Mouse (Mus musculus) fat pad, adult 2 months (tissue): Measurements from ENCODE around the gene Bsg.

Experiments used
- DNase-seq: peaks from one replicate; pipeline ENCODE4 v3.0.0-alpha.2; 2011; ENCODE audit warnings: low read depth, low spot score; ENCODE audit errors: extremely low read depth

The Bsg gene

DNA sequence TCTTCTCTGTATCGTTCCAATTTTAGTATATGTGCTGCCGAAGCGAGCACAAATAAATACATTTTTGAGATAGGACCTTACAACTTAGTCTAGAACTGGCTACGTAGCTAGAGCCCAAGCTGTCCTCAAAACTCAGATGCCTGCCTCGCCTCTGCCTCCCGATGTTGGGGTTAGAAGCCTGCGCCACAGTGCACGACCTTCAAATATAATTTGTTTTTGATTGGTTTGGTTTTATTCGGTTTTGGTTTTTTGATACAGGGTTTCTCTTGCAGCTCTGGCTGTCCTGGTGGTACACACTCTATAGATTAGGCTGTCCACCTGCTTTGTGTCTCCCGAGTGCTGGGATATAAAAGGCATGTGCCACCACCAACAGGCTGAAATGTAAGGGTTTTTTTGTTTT lies 750 bp upstream of the Bsg start:
- no peak for DNase-seq

DNA sequence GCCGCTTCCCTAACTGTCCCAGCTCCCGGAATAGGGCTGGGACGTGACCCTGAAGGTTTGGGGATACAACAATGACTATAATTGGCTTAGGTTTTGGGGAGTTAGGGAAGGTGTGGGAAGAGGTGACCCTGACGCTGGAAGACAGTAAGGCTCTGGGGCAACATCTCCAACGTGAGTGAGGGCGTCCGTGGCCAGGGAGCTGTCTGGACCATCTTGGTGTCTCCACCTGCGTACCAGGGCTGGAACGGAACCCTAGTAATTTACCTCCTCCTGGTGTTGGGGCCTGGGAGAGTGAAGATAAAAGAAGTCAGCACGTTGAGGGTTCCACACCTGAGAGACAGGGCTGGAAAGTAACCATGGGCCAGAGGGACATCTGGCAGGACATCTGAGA lies 674 bp downstream of the Bsg start:
- DNase-seq = no peak

DNA sequence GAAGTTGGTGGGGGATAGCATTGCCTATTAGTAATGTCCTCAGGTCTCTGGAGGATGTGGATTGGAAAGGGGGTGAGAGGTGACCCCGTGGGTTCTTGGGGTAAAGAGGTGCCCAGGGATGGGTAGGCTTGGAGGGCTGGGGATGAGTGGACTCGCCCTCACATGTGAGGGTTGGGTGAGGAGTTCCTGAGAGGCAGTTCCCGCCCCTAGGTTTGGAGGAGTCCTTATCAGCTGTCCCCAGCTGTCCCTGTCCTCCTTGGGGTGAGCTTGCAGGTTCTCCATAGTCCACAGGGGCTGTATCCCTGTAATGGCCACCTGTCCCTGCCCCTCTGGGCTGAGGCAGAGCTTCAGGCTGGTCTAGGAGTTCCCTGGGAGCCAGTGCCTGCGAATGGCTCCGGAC lies 1.7 kb downstream of the Bsg start:
- DNase-seq = no peak

DNA sequence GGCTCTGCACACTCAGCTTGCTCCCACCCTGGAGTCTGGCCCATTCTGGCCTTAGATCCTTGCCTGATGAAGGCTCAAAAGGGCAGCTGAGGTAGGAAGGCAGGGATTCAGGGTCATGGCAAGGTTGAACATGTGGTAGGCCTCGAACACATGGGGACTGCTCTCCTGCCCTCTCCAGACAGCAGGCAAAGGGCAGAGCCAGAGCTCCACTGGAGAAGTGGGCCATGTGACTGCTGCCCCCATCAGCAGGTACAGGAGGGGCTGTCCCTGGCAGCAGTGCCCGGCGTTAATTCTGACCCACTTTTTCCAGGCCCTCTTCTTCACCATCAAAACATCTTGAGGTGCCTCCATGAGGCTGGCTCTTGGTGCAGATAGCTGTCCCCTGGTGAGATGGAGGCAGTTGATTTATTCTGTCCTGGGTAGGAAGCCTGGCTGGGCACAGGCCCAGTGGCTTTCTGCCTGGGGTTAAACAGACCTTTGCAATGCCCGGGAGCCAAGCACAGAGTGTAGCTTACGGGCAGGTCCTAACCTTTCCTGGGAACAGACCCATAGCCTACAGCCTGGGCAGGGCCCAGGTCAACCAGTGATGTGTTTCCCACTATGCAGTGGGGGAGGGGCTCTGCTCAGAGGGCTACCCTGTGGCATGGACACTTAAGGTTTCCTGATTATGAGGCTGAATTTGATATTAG lies 2.3 kb downstream of the Bsg start:
- DNase-seq = no peak

DNA sequence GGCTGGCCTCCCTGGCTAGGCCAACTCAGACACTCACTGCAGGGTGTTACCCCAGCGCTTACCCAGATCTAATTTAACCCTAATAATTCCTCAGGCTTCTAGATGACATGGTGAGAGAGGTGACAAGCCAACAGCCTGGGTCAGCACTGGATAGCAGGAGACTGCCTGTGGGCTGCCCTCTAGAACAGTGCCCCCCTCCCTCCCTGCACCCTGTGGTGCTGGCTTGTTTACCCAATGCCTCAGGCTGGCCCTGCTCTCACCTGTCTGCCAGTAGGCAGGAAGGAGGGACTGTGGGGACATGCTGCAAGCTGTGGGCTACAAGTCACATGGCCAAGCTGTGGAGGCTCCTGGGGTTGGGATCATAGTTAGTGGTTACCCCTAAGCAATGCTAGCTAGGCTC lies 2.9 kb downstream of the Bsg start:
- DNase-seq = no peak

DNA sequence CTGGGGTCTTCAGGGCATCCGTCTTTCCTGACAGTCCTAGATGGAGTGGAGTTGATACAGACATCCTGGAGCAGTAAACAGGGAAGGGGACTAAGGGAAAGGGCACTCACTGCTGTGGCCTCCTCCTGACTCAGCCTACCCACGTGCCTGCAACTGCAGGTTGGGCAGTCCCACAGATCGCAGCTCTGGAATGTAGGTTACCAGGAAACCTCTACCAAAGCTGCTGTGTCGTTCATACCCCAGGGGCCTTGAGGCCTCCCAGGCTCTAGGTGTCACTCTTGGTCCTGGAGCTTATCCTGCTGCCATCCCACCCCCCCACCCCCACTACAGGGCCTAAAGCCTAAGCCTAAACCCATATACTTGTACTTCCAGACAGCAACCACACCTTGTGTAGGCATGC lies 3.5 kb downstream of the Bsg start:
- DNase-seq = no peak

DNA sequence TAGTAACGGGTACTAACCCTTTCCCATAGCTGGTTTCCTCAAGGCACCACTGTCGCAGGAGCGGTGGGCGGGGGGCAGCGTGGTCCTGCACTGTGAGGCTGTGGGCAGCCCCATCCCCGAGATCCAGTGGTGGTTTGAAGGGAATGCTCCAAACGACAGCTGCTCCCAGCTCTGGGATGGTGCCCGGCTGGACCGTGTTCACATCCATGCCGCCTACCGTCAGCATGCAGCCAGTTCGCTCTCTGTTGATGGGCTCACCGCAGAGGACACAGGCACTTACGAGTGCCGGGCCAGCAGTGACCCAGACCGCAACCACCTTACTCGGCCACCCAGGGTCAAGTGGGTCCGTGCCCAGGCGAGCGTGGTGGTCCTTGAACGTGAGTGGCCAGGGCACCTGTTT lies 4.4 kb downstream of the Bsg start:
- DNase-seq = no peak

DNA sequence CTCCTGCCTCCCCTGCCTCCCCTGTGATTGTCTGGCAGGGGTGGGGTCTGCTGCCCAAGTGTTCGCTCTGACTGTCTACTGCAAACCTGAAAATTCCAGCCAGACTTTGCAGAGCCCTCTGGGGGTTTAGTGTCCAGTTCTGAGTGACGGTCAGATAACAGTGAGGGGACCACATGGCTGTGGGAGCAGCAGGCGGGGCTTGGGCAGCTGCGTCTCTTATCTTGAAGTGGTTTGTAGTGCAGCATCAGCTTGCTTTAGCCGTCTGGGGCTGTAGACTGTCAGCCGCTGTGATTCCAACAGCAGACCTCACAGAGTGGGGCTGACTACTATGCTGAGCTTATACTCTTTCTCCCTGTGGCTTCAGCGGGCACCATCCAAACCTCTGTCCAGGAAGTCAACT lies 5.0 kb downstream of the Bsg start:
- DNase-seq = no peak

DNA sequence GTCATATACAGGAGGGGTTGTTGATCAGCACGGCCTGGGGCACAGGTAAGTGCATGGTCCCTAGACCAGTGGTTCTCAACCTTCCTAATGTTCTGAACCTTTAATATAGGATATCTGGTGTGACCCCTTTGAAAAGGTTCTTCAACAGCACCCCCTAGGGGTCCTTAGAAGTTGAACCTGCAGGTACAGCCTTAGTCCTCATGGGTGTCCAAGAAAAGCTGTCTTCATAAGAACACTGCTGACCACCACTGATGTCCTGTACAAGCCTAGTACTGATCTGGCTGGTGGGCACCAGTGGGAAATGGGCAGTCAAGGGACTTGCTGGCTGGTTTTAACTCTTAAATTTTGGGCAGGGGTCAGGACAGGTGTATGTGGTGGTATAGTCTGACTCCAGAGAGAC lies 7.7 kb downstream of the Bsg start:
- DNase-seq = no peak

DNA sequence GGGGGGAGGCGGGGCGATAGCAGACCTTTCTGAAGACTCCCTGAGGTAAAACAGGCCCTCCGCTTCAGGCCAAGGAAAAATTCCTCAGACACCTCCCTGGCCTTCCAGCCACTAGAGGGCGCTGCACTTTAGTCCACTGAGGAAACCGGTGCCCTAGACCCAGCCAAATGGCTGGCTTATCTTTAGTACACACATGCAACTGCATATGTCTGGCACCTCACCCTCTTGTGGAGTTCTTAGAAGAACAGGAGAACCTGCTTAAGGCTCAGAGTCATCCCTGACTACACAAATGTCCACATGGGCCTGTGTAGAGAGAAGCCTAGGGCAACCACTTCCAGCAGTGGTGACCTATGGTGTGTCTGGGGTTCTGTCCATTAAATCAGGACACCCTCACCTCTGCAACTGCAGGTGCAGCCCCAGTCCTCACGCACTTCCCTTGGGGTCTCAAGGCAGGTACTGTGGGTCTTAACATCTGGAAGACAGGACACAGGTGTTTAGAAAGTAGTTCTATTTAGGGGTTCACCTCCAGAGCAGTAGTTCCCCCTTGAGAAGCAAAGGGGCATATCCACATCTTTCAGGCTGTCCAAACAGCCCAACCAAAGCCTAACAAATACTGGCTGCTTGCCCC lies 8.3 kb downstream of the Bsg start:
- DNase-seq = no peak

DNA sequence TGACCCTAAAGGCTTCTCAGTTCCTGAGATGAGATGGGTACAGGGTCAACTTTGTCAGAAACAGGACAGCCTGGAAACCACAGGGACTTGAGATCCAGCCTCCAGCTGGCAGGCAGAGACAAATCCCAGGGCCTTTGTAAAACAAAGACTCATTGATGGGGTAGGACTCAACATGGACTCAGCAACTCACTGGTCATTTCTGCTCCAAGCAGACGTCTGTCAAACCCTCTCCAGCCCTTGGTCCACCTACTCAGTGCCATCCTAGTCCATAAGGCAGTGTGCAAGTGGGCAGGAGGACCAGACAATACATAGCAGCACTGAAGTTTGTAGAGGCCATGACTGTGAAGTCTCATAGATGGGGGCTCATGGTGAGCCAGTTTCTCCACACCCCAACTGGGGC lies 8.9 kb downstream of the Bsg start:
- DNase-seq = no peak

DNA sequence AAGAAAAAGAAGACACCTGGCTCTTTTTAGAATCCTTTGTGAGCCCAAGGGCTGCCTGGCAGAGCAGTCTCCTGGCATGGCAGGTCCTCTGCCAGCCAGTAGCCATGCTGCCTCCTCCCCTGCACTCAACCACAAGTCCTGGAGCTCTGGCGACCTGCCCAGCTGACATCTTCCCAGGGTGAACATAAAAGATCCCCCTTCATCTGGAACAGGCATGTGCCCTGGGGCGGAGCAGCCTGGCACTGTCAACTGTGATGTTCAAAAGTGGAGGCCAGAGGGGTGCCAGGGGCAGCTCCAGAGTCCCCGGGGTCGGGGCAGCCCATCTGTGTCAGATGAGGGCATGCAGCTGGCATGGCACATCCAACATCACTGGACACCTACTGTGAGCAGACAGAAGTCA lies 10.7 kb downstream of the Bsg start:
- no peak for DNase-seq

DNA sequence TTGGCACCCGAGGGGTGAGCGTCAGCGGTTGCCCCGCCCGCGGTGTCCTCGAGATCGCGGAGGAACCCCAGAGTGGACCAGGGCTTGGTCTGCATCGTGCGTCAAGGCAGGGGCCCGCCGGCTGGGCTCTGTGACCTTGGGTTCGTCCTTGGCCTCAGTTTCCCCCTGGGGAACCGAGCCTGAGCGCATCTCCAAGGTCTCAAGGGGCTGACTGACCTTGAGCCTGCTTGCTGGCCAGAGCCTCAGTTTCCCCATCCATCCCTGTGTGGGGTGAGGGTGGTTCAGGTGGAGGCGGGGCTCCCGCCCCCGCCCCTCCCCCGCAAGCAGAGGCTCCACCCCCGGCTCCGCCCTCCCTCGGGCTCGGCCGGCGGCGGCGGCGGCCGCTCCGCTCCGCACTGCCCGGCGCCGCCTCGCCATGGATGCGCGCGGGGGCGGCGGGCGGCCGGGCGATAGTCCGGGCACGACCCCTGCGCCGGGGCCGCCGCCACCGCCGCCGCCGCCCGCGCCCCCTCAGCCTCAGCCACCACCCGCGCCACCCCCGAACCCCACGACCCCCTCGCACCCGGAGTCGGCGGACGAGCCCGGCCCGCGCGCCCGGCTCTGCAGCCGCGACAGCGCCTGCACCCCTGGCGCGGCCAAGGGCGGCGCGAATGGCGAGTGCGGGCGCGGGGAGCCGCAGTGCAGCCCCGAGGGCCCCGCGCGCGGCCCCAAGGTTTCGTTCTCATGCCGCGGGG lies 12.1 kb downstream of the Bsg start, which contains the start of gene Hcn2:
Hcn2 (plus strand) TSS at position 381 of the 734 bp plus-strand sequence.
- DNase-seq = no peak

DNA sequence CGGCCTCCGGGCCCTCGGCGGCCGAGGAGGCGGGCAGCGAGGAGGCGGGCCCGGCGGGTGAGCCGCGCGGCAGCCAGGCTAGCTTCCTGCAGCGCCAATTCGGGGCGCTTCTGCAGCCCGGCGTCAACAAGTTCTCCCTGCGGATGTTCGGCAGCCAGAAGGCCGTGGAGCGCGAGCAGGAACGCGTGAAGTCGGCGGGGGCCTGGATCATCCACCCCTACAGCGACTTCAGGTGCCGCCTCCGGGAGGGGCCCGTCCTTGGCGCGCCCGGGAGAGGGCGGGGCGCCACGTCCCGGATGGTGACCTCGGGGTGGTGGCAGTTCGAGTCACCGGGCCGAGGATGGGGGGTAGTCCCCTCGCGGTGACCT lies 12.7 kb downstream of the Bsg start:
- no peak for DNase-seq

DNA sequence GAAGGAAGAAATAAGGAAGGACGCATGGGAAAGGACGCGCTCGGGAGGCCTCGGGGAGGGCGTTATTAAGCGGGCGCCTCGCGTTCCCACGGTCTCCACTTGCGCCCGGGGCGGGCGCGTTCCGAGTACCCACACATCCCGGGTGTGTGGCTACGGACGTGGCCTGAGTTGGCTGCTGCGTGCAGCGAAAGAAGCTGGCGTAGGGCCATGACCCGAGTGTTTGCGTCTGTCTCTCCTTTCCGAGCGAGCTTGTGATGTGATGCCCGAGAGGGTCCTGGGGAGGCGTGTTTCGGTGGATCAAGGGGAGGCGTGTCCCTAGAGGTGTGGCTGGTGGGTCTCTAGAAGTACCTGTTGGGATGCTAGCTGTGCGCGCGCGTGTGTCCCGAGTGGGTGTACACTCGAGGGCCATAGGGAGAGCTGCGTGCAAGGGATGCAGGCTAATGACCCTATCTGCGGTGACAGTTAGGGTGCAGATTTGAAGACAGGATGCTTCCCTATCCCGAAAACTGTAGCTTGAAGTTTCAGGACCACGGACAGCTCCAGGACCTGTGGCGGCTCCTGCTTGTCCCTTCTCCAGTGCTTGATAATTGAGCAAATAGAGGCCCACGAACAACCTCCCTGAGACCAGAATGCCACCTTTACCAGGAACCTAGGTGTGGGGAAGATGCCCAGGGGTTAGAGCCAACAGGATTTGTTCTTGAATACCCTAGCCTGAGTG lies 13.5 kb downstream of the Bsg start:
- DNase-seq = no peak

DNA sequence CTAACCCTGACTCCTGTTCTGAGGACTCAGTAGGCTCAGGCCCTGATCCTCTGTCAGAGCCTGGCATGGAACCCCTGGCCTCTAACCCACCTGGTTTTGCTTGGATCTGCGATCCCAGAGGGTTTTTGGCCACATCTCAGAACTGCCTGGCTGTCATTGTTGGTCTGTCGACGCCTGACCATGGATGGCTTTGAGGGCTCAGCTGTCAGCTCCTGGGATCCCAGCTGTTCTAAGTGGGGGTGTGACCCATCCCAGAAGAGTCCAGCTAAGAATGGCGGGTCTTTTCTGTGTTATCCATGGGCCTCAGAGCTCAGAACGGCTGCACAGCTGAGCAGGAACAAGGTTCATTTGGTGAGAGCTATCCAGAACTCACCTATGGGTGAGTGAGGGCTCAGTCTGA lies 16.8 kb downstream of the Bsg start:
- DNase-seq = no peak

DNA sequence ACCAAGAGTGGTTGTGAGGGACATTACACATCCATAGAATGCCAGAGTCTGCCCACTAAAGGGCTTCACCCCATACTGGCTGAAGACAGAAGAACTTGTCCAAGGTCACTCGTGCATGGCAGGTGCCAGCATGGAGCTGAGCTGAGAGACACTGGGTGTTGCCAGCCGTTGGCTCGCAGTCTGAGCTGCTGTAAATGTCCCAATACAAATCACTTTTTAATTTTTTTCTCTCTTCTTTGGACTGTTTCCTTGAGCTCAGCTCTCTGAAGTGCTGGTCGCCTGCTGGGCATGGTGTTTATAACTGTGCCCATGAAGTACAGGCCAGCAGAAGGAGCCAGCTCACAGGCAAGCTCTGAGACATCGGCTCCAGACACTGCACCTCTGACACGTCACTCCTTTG lies 18.8 kb downstream of the Bsg start:
- no peak for DNase-seq

DNA sequence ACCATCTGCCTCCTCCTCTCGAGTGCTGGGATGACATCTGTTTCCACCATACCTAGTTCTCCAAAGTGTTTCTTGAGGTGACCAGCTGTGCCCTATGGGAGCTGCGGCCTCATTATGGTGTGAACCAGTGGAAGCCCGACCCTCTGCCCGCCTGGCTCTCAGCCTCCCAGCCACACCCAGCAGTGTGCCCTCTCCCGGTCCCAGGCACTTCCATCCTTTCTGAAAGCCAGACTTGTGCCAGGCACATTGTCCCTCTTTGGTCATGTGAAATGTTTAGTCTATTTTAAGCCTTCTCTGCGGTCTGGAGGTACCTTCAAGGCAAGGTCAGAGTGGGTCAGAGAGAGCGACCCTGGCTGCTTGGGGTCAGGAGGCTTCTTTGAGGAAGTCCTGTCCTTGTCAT lies 19.4 kb downstream of the Bsg start:
- DNase-seq = no peak

DNA sequence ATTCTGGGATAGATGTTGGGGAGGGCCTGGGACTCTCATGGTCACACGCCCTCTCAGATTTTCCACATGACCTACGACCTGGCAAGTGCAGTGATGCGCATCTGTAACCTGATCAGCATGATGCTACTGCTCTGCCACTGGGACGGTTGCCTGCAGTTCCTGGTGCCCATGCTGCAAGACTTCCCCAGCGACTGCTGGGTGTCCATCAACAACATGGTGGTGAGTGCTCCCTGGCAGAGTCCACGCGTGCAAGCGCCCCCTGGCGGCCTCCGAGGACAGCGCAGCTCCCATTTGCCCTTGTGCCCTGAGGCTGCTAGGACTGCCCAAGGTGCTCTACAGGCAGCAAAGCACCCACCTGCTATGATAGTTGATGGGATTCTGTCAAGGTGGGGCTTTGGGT lies 21.8 kb downstream of the Bsg start:
- DNase-seq = no peak

DNA sequence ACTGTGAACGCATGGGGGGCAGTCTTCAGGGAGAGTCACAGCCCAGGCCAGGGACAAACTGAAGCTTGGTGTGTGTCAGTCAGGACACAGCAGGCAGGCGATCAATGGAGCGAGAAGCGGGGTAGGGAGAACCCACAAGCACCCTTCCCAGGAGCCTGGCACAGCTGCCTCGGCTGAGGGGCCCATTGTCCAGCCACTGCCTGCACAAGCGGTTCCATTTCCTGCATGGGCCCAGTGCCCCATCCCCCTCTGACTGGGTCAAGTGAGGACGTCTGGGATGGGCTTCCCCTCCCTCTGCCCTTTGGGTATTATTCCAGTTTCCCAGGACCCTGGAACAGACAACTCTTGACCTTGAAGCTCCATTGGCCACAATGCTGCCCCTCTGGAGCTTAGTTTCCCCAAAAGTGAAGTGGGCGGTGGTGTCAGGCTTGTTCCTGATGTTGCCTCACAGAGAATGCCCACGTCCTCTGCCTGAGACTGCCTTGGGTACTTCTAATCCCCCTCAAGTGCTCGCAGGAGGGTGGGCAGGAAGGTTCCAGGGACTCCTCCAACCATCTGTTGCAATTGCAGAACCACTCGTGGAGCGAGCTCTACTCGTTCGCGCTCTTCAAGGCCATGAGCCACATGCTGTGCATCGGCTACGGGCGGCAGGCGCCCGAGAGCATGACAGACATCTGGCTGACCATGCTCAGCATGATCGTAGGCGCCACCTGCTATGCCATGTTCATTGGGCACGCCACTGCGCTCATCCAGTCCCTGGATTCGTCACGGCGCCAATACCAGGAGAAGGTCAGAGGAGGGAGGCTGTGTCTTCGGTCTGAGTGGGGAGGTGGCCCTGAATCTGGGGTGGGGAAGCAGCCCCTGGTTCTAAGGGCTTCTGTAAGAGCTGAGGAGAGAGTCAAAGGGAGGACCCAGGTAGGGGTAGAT lies 24.3 kb downstream of the Bsg start:
- no peak for DNase-seq
